Mouse (Mus musculus) heart, postnatal 0 days (tissue): ENCODE data around the gene Emilin2.

Experiments
- CTCF ChIP-seq: IDR thresholded peaks from 2 replicates; pipeline ENCODE4 v1.5.1; 2016; ENCODE audit warnings: antibody characterized with exemption, control low read depth, low read depth
- EP300 ChIP-seq: IDR thresholded peaks from 2 replicates; pipeline ENCODE4 v1.6.1; 2016; ENCODE audit warnings: antibody characterized with exemption, low read depth

DNA sequence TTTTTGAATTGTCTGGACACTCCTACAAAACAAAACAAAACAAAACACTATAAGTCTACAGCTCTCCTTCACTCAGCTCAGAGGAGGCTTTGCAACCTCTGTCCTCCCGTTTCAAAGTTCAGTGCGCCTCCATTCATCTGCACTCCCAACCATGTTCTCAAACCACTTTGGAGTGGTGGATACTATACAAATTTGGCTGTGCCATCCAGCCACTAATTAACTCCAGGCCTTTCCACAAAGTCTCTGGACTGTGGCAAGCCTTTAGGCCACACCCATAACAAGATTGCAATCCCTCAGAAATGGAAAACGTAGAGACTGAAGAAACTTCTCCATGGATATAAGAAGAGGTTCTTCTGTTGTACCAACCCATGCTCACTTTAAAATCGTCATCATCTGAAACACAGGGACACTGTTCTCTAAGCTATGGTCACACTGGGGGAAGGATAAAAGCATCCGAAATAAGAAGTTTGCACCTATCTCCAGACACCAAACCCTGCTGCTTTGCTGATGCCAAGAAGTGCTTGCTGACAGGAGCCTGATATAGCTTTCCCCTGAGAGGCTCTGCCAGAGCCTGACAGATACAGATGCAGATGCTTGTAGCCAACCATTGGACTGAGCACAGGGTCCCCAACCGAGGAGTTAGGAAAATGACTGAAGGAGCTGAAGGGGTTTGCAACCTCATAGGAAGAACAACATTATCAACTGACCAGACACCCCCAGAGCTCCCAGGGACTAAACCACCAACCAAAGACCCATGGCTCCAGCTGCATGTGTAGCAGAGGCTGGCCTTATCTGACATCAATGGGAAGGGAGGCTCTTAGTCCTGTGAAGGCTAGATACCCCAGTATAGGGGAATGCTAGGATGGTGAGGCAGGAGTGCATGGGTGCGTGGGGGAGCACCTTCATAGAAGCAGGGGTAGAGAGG lies 21.0 kb downstream of the Emilin2 start:
- no peak for TF ChIP-seq EP300
- no peak for TF ChIP-seq CTCF
